Mouse (Mus musculus) lung, embryonic 15.5 days (tissue): ENCODE measurements around the gene Sec11a. TPM values are rescaled to one million over a fixed set of nuclear protein-coding genes. Genes with fewer than 3 reads are reported as not detected.

Source experiments
- ATAC-seq: fragments of 200-750 bp; cut with Nextera tagmentation; 2 replicates; pipeline ENCODE4 v1.8.0; 2017; ENCODE audit warnings: moderate number of reproducible peaks, borderline replicate concordance; ENCODE audit not compliant: low FRiP score, low TSS enrichment; ENCODE audit errors: extremely low read depth
- H3K27ac ChIP-seq: fragments of 300-500 bp; sonication (generic); 2 replicates; pipeline ENCODE4 v1.5.1; 2015; ENCODE audit warnings: moderate library complexity, mild to moderate bottlenecking, inconsistent platforms
- H3K27me3 ChIP-seq: fragments of 300-500 bp; sonication (generic); 2 replicates; pipeline ENCODE4 v1.6.1; 2015; ENCODE audit warnings: inconsistent platforms
- H3K36me3 ChIP-seq: fragments of 300-500 bp; sonication (generic); 2 replicates; pipeline ENCODE4 v1.6.1; 2015; ENCODE audit warnings: inconsistent platforms
- H3K4me1 ChIP-seq: fragments of 300-500 bp; sonication (generic); 2 replicates; pipeline ENCODE4 v1.6.1; 2015; ENCODE audit warnings: inconsistent platforms
- H3K4me2 ChIP-seq: fragments of 300-500 bp; sonication (generic); 2 replicates; pipeline ENCODE4 v1.6.1; 2015; ENCODE audit warnings: inconsistent platforms, mild to moderate bottlenecking, moderate library complexity
- H3K4me3 ChIP-seq: fragments of 300-500 bp; sonication (generic); 2 replicates; pipeline ENCODE4 v1.5.1; 2015; ENCODE audit warnings: mild to moderate bottlenecking, inconsistent platforms
- H3K9ac ChIP-seq: fragments of 300-500 bp; sonication (generic); 2 replicates; pipeline ENCODE4 v1.6.1; 2015; ENCODE audit warnings: inconsistent platforms
- H3K9me3 ChIP-seq: fragments of 300-500 bp; sonication (generic); 2 replicates; pipeline ENCODE4 v1.6.1; 2016; ENCODE audit warnings: inconsistent platforms
- WGBS: fragments of 180-500 bp; shearing (Covaris S2); methylation state at CpG from one replicate; pipeline ENCODE4 v1.1.7; 2015; 5-methylcytosine and 5-hydroxymethylcytosine counted together
- polyA plus RNA-seq: library from polyadenylated mRNA; unstranded; fragments of >200 nt; fragmentation: Nextera tagmentation; extraction: Ambion mirVana; gene quantifications from 2 replicates; pipeline ENCODE4 v1.2.1, GENCODE M21; 2015

Gene Sec11a
- polyA plus RNA-seq, 1 experiment from 2014 or later: 221 TPM

DNA sequence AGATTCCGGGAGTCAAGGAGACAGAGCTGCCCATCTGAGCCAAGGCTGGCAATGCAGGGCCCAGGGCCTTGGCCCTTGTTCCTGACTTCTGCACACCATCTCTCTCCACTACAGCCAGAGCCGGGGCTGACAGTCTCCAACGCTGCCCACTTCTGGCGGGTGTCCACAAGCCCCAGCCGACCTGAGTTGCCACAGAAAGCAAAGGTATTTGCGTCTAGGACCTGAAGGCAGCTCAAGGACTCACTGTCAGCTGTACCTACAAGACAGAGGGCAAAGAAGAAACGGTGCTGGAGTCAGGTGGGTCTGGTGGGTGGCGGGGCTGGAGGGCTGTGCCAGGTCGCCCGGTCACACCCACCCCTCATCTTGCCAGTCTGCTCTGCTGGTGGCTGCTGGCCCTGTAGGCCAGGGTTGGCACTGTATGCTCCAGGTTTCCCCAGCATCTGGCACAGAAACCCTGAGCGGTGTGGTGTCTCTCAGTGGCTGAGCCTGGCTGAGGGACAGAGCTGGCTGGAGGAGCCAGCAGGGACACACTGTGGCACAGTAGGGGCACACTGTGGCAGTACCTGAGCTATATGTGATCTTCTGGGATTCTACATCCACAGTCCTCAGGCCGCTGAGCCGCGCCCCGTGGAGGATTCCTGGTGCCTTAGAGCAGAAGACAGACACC is 54.4 kb downstream of the Sec11a start:
- Histone ChIP-seq H3K27me3 (no peaks in the 10 kb centered on the region), H3K4me1 (0 out of 2 replicates have a peak, but pooled peaks cover 13% of the 10 kb centered on the region), H3K27ac (no peak overlapping the region), H3K4me3 (no peak overlapping the region), H3K36me3 (peaks cover 61% of the 10 kb centered on the region), H3K9ac (no peak overlapping the region), H3K9me3 (no peaks in the 10 kb centered on the region), H3K4me2 (no peak overlapping the region)
- WGBS: 91% methylated on average over 15 of the region's 15 CpGs
- no peak for ATAC-seq

- Histone ChIP-seq H3K4me1 (0 out of 2 replicates have a peak, but pooled peaks cover 13% of the 10 kb centered on the region), H3K27ac (0 out of 2 replicates have a peak overlapping the region, but pooled peaks have one; percentile 8), H3K9ac (no peak overlapping the region), H3K9me3 (no peaks in the 10 kb centered on the region), H3K4me3 (no peak overlapping the region), H3K27me3 (no peaks in the 10 kb centered on the region), H3K4me2 (no peak overlapping the region), H3K36me3 (peaks cover 38% of the 10 kb centered on the region)
- WGBS: 71% methylated on average over 13 of the region's 13 CpGs
- no peak for ATAC-seq
These were observed 57.7 kb downstream of the Sec11a start for GRCm38 (mm10) chr7:80889841-80890241.

DNA sequence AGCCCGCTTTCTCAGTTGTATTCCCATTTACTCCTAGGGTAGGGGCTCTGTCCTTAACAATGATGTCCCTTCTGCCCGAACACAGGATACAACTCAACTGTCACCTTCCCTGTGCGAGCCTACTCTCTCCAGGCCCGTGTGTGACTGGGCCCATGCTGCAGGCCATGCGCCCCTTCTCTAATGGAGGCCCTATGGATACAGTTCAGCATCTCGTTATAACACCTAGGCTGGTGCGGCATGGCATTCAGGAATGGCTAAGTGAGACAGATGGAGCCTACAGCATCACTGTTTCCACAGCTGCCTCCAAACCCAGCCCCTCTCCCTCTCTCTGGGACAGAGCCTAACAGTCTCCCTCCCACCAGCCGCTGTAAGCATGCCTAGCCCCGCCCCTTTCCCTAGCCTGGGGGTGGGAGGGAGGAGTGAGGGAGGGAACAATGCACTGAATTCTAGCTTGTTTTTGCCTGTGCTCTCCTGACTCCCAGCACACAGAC is 58.5 kb downstream of the Sec11a start:
- Histone ChIP-seq H3K4me3 (no peak overlapping the region), H3K9ac (no peak overlapping the region), H3K27ac (0 out of 2 replicates have a peak overlapping the region, but pooled peaks have one; percentile 8), H3K27me3 (no peaks in the 10 kb centered on the region), H3K9me3 (no peaks in the 10 kb centered on the region), H3K4me2 (no peak overlapping the region), H3K36me3 (peaks cover 38% of the 10 kb centered on the region), H3K4me1 (0 out of 2 replicates have a peak, but pooled peaks cover 13% of the 10 kb centered on the region)
- peak; percentile 80; the same call in 1 of the 2 replicates for ATAC-seq
- 45% methylated on average over 9 of the region's 9 CpGs for WGBS

GRCm38 (mm10) chr7:80888595-80888994 is 59.0 kb downstream of the Sec11a start:
- WGBS: 64% methylated on average over 7 of the region's 7 CpGs
- no peak for ATAC-seq

DNA sequence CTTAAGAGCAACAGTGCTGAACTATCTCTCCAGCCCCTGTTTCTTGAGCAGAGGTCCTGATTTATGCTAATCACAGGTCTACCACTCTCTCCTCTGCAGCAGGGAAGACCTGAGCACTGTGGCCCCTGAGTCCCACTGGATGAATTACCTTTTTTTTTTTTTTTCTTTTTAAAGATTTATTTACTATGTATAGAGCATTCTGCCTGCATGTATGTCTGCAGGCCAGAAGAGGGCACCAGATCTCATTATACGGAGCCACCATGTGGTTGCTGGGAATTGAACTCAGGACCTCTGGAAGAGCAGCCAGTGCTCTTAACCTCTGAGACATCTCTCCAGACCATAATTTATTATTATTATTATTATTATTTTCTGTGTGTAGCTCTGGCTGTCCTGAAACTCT is 61.9 kb downstream of the Sec11a start:
- WGBS: 13% methylated on average over 1 of the region's 1 CpGs

More at GRCm38 (mm10) chr7:80888595-80888994, 59.0 kb downstream of the Sec11a start:
- Histone ChIP-seq H3K9ac (no peak overlapping the region), H3K4me3 (no peak overlapping the region), H3K4me1 (0 out of 2 replicates have a peak, but pooled peaks cover 13% of the 10 kb centered on the region), H3K27ac (no peak overlapping the region), H3K4me2 (no peak overlapping the region), H3K9me3 (no peaks in the 10 kb centered on the region), H3K27me3 (no peaks in the 10 kb centered on the region), H3K36me3 (peaks cover 34% of the 10 kb centered on the region)

GRCm38 (mm10) chr7:80882830-80883505 is 64.6 kb downstream of the Sec11a start:
- peak; percentile 80 for ATAC-seq
- no peaks in the 10 kb centered on the region for H3K9me3 ChIP-seq
- no peak overlapping the region for H3K27ac ChIP-seq
- no peaks in the 10 kb centered on the region; the same call in 1 of the 2 replicates for H3K4me1 ChIP-seq
- H3K27me3 ChIP-seq: no peaks in the 10 kb centered on the region
- H3K36me3 ChIP-seq: peaks cover 2% of the 10 kb centered on the region; the same call in 1 of the 2 replicates
- H3K9ac ChIP-seq: no peak overlapping the region
- H3K4me2 ChIP-seq: peak overlapping the region; percentile 44
- 20% methylated on average over 14 of the region's 14 CpGs for WGBS
- H3K4me3 ChIP-seq: peak overlapping the region; percentile 18; the same call in 1 of the 2 replicates

More for the DNA sequence above, 61.9 kb downstream of the Sec11a start:
- H3K36me3 ChIP-seq: peaks cover 8% of the 10 kb centered on the region
- no peak overlapping the region for H3K4me2 ChIP-seq
- no peak overlapping the region for H3K4me3 ChIP-seq
- no peak overlapping the region for H3K9ac ChIP-seq
- H3K4me1 ChIP-seq: peaks cover 13% of the 10 kb centered on the region; the same call in 1 of the 2 replicates
- H3K27me3 ChIP-seq: no peaks in the 10 kb centered on the region
- ATAC-seq: no peak
- H3K27ac ChIP-seq: no peak overlapping the region
- no peaks in the 10 kb centered on the region for H3K9me3 ChIP-seq

DNA sequence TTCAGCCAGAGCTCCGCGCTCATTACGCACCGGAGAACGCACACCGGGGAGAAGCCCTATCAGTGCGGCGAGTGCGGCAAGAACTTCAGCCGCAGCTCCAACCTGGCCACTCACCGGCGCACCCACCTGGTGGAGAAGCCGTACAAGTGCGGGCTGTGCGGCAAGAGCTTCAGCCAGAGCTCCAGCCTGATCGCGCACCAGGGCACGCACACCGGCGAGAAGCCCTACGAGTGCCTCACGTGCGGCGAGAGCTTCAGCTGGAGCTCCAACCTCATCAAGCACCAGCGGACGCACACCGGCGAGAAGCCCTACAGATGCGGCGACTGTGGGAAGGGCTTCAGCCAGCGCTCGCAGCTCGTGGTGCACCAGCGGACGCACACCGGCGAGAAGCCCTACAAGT is 71.9 kb downstream of the Sec11a start:
- no peak overlapping the region for H3K4me2 ChIP-seq
- H3K4me3 ChIP-seq: no peak overlapping the region
- no peaks in the 10 kb centered on the region for H3K9me3 ChIP-seq
- no peaks in the 10 kb centered on the region for H3K27me3 ChIP-seq
- H3K4me1 ChIP-seq: no peaks in the 10 kb centered on the region
- no peak overlapping the region for H3K27ac ChIP-seq
- WGBS: 58% methylated on average over 37 of the region's 37 CpGs
- H3K36me3 ChIP-seq: peaks cover 59% of the 10 kb centered on the region
- H3K9ac ChIP-seq: no peak overlapping the region
- no peak for ATAC-seq

GRCm38 (mm10) chr7:80873631-80874030 is 73.9 kb downstream of the Sec11a start:
- no peak overlapping the region for H3K4me2 ChIP-seq
- no peak for ATAC-seq
- H3K27me3 ChIP-seq: no peaks in the 10 kb centered on the region
- peaks cover 79% of the 10 kb centered on the region for H3K36me3 ChIP-seq
- no peak overlapping the region for H3K27ac ChIP-seq
- H3K9me3 ChIP-seq: no peaks in the 10 kb centered on the region
- no peak overlapping the region for H3K4me3 ChIP-seq
- no peak overlapping the region for H3K9ac ChIP-seq
- WGBS: 94% methylated on average over 2 of the region's 2 CpGs
- H3K4me1 ChIP-seq: 0 out of 2 replicates have a peak, but pooled peaks cover 3% of the 10 kb centered on the region

- Histone ChIP-seq H3K9me3 (no peaks in the 10 kb centered on the region), H3K36me3 (peaks cover 82% of the 10 kb centered on the region), H3K27me3 (no peaks in the 10 kb centered on the region), H3K27ac (no peak overlapping the region), H3K4me2 (no peak overlapping the region), H3K4me3 (no peak overlapping the region), H3K9ac (no peak overlapping the region), H3K4me1 (0 out of 2 replicates have a peak, but pooled peaks cover 3% of the 10 kb centered on the region)
- no peak for ATAC-seq
- WGBS: 88% methylated on average over 5 of the region's 5 CpGs
These were observed 74.5 kb downstream of the Sec11a start for GRCm38 (mm10) chr7:80873038-80873437.

GRCm38 (mm10) chr7:80868686-80869085 is 78.9 kb downstream of the Sec11a start:
- WGBS: 79% methylated on average over 2 of the region's 2 CpGs
- Histone ChIP-seq H3K27me3 (no peaks in the 10 kb centered on the region), H3K27ac (no peak overlapping the region), H3K4me1 (peaks cover 25% of the 10 kb centered on the region), H3K4me3 (no peak overlapping the region), H3K9me3 (no peaks in the 10 kb centered on the region), H3K36me3 (peaks cover 65% of the 10 kb centered on the region), H3K4me2 (no peak overlapping the region), H3K9ac (no peak overlapping the region)
- ATAC-seq: no peak

GRCm38 (mm10) chr7:80866514-80867147 is 80.9 kb downstream of the Sec11a start:
- Histone ChIP-seq H3K27ac (peak overlapping the region; percentile 46), H3K9me3 (no peaks in the 10 kb centered on the region), H3K4me1 (peaks cover 42% of the 10 kb centered on the region), H3K9ac (no peak overlapping the region), H3K36me3 (peaks cover 52% of the 10 kb centered on the region), H3K4me3 (no peak overlapping the region), H3K27me3 (no peaks in the 10 kb centered on the region), H3K4me2 (no peak overlapping the region)
- ATAC-seq: no peak
- WGBS: 44% methylated on average over 7 of the region's 7 CpGs
